Mouse (Mus musculus) kidney, adult 8-10 months (tissue): ENCODE measurements around the gene Il17rb.

ENCODE experiments used
- DNase-seq, 2 experiments: peaks; one replicate each; pipeline ENCODE4 v3.0.0; 2022

Il17rb gene

GRCm38 (mm10) chr14:30015008-30015407 lies 6.3 kb upstream of the Il17rb start:
- no peak for DNase-seq

GRCm38 (mm10) chr14:30014487-30014886 lies 5.8 kb upstream of the Il17rb start:
- no peak for DNase-seq

GRCm38 (mm10) chr14:30011886-30012560 lies 3.3 kb upstream of the Il17rb start:
- peak; percentile 88 to 94 for DNase-seq

DNA sequence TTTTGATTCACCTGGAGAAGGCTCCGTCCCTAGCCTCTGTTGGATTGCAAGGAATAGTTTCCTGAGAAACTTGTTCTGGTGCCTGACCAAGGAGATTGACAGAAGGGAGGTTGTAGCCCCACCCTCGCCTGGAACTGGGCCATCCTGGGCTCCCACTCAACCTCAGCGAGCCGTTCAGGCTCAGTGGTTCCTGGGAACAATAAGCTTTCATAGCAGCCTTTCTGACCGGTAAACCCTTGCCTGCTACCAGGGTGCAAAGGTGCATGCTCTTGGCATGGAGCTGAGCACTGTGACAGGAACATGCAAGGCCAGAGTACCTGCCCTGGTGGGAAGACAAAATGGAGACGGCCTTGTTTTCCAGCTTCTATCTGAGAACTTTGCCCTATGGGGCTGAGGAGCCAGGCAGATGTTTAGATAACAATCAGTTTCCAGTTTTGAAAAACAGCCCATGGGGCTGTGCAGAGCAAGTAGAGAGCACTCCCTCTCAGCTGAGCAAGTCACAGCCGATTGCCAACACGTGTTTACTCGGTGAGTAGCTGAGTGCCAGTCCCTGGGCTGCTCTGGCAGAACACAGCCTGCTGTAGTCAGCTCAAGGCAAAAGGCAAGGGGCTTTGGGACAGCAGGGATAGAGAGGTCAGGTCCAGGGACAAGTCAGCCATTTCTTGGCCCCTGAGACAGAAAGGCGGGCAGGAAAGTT lies 1.3 kb upstream of the Il17rb start:
- DNase-seq: peak; percentile 97

DNA sequence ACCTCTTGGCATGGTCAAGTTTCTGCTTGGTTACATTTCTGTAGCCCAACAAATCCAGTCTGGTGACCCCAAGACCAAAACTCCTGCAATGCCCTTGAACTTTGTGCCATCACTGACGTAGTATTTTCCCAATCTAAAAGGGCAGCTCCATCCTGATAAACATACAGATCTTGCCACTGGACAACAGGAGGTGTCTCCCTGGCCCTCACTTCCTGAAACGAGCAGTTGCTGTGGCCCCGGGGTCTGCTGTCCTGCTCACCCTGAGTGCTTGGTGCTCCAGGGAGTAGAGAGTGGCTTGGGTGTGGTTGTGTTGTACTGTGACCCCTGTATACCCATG lies 9.3 kb downstream of the Il17rb start:
- no peak for DNase-seq

- no peak for DNase-seq
Measured at GRCm38 (mm10) chr14:29998747-29999474, 9.8 kb downstream of the Il17rb start.

DNA sequence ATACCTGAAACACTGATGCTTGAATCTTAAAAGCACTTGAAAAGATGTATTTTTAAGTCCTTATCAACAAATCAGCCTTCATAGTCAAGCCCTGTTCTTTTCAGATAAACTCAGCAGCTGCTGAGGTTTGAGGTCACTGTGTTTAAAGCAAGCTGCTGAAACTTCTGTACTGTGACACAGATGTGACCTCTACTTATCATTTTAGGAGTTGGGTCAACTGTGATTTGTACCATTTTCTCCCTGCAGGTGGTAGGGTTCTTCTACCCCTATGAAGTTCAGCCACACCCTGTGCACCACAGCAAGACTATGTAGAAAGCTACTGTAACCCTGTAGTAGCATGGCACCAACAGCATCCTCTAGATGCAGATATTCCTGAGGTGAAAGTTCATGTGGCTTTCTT lies 11.4 kb downstream of the Il17rb start:
- DNase-seq: no peak

DNA sequence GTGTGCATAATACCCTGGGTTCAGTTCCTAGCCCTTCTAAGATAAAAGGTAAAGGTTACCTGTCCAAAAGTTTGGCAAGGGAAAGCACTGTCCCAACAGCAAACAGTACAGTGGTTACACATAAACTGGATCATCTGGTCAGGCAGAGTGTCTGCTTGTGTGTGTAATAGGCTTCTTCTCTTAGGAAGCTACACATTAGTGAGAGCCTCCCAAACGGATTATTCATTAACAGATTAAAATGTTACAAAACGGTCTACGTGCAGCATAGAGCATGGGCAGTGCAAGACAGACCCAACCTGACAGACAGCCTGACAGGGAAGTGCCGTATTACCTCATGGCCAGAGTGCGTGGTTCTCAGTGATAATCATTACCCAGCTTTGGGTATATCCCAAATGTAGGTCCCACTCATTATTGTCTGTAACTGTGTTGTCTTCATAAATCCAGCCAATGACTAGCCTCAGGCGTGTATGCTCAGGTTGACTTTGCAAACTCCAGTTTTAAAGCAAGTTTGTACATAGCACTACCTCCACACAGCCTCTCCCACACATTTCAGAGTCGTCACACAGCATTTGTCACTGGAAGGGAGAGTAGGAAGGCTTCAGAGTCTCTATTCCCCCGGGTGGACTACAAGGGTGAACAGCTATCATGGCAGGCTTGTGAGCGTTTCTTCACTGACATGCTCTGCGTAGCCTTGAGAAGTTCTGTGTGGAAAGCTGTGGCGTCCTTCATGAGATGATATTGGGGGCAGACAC lies 12.5 kb downstream of the Il17rb start:
- DNase-seq: peak; percentile 68 to 92

GRCm38 (mm10) chr14:29994976-29995375 lies 13.7 kb downstream of the Il17rb start:
- DNase-seq: no peak

DNA sequence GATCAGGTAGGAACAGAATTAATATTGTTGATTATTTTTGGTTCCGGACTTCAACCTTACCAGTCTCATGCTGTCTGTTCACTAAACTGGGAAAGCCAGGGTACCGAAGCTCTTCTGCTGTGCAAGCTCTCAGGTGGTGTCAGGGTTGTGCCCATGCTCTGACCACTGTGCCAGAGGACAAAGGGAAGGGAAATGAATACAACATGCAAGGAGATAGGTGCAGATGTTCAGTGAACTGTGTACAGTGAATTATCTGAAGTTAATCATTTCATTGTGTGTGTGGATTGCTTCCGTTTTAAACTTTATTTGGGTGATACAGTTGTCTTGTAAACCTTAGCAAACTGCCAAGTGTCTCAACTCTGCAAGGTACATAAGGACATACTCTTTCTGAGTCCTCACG lies 20.4 kb downstream of the Il17rb start:
- DNase-seq: peak in 1 of 2 experiments; percentile 29

- no peak for DNase-seq
Measured at GRCm38 (mm10) chr14:29987739-29988138, 21.0 kb downstream of the Il17rb start.

DNA sequence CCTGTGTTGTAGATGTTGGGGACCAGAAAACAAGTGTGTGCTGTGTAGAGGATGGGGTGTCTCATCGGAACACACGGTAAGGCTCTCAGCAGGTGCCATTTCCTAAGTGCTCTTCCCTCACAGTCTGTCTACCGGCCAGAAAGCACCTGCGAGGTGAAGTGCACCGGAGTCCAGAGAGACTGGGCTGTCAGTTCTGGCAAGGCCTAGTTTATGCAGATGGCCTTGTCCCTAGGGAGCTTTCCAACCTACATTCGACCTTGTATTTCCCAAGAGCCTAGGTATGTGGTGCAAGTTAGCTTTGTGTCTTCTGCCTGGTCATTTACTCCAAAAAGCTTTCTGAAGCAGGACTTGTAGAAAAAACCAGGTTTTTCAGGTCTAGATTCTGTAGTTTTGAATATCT lies 21.4 kb downstream of the Il17rb start:
- no peak for DNase-seq

- DNase-seq: no peak
Measured at GRCm38 (mm10) chr14:29986096-29986495, 22.6 kb downstream of the Il17rb start.

- peak in 1 of 2 experiments; percentile 62 for DNase-seq
Measured at GRCm38 (mm10) chr14:29980447-29981205, 28.1 kb downstream of the Il17rb start.

DNA sequence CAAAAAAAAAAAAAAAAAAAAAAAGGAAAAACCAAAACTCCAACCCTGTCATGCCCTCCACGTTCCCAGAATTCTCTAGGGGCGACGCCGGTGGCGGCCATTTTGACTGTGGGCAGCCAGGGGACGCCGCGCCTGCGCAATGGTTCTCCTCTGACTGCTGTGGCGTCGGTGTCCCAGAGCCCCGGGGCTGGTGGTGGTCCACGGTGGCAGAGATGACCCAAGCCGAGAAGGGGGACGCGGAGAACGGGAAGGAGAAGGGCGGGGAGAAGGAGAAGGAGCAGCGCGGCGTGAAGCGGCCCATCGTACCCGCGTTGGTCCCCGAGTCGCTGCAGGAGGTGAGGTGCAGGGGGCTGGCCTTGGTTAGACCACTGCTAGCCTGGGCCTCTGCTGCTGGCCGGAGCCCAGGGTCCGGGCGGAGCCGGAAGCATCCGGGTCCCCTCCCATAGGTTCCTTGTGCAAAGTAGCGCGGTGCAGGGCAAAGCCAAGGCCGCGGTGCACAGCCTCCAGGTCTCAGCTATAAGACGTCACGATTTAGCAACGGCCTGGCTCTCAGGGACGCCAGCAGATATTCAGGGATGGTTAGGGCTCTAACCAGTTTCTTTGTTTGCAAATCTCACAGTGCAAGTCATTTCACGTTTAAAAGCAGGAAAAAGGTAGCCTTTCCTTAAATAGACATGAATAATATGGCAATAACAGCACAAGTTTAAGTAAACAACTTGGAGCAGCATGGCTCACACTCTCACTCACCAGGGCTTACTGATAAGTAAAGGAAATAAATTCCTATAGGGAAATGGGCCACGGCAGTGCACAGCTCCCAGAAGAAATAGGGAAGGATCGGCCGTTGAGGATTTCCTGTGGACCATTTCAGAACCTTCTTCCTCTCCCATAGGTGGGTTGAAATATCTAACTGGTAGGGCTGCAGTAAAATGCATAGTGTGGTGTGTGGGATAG lies 30.2 kb downstream of the Il17rb start, which contains the start of gene Actr8:
Gene Actr8 (plus strand): TSS at position 84 of the 951 bp plus-strand sequence.
- DNase-seq: peak; percentile 88 to 92

DNA sequence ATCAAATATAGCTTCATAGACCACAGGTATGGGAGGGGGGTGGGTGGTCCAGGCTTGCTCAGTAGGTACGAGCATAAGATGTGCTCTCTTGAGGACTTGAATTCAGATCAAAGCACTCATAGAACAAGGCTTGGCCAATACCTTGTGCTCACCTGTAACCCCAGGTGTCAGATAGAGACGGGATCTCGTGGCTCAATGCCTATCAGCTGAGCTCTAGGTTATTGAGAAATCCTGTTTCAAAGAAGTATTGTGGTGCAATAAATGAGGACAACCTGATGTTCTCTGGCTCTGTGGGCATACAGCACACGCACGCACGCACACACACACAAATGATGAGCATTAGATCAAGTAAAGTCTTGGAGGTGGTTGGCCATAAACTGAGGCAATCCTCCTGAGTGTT lies 31.8 kb downstream of the Il17rb start:
- no peak for DNase-seq

GRCm38 (mm10) chr14:29971993-29972392 lies 36.7 kb downstream of the Il17rb start:
- no peak for DNase-seq

DNA sequence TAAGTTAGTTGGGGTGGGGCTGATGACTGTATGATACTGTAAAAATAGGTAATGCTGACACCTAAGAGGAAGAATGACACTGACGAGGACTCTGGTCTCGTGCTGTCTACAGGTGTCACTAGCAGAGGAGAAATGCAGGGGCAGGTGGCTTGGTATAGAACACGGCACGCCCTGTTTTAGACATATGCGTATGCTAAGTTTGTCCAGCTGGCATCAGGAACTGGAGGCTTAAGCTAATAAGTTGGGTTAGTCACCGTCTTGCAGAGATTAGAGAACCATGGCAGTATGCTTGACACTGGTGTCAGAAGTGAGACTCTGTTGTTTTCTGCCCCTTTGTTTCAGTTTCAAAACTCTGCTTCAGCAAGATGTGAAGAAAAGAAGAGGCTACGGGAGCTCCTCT lies 37.2 kb downstream of the Il17rb start:
- DNase-seq: no peak

DNA sequence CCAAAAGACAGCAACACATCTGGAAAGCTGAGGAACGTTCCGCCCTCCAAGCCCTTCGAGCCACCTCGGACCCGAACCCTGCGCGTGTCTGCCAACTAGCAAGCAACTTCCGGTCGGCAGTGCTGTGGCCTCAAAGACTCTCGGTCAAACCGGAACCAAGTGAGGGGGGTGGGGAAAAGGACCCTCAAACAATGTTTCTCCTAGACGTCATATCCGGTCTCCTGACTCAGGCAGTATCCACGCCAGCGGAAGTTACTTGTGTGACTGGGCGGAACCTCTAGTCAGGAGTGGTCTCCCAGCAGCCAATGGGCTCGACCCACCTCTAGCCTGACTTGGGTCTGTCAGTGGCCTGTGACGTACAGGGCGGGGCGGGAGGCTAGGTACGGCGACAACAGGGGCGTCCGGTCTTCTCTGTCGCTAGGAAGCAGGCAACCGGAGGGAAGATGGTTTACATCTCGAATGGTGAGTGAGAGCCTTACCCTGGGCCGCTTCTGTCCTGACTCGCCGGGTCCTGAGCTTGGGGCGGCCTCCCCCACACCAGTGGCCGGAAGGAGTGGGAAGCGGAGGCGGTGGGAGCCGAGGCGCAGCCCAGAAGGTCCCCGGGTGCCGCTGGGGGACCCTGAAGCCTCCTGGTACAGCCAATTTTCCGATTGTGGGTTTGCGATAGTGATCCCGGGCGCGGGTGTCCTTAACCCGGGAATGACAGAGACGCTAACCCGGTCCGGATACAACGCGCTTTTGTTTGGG lies 40.4 kb downstream of the Il17rb start, which contains the start of gene Selenok:
Gene Selenok (plus strand): TSS at position 234 of the 747 bp plus-strand sequence.
- DNase-seq: peak; percentile 97 to 99

DNA sequence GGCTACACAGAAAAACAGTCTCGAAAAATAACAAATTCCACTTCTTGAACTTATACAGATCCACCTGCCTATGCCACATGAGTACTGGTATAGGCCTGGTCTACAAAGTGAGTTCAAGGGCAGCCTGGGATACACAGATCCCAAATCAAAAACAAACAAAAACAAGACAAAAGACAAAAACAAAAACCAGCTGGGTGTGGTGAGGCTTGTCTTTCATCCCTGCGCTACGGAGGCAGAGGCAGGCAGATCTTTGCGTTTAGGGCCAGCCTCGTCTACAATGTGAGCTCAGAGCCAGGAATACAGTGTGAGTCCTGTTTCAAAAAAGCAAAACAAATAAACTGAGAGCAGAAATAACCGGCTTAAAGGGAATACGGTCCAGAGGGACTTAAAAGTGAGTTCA lies 41.1 kb downstream of the Il17rb start:
- no peak for DNase-seq
